Mouse (Mus musculus): ENCODE measurements around the gene Gm9774.

Gm9774 gene

GRCm38 (mm10) chr3:92429323-92429722 is at the start of gene Gm9774:
Gene Gm9774 (minus strand): TSS chr3:92429423.
- no peak for DNase-seq

GRCm38 (mm10) chr3:92470111-92470510 is 40.9 kb upstream of the Gm9774 start:
- no peak for DNase-seq

- no peak for DNase-seq
These were observed 38.2 kb upstream of the Gm9774 start for GRCm38 (mm10) chr3:92467424-92467823.

GRCm38 (mm10) chr3:92466576-92466975 is 37.4 kb upstream of the Gm9774 start:
- no peak for DNase-seq

GRCm38 (mm10) chr3:92458620-92459019 is 29.4 kb upstream of the Gm9774 start, which contains the start of gene Sprr3:
Gene Sprr3 (minus strand): TSS chr3:92458720.
- DNase-seq, result no peak

GRCm38 (mm10) chr3:92455151-92455550 is 25.9 kb upstream of the Gm9774 start:
- DNase-seq, result no peak

GRCm38 (mm10) chr3:92440177-92440576 is 11.0 kb upstream of the Gm9774 start:
- no peak for DNase-seq

- DNase-seq, result no peak
These were observed 9.5 kb upstream of the Gm9774 start, which contains the start of gene Sprr1b for GRCm38 (mm10) chr3:92438689-92439088. Gene Sprr1b (minus strand): TSS chr3:92438789.

GRCm38 (mm10) chr3:92432282-92432681 is 3.1 kb upstream of the Gm9774 start, which contains the start of gene Sprr2k:
Gene Sprr2k (plus strand): TSS chr3:92432582.
- no peak for DNase-seq

- no peak for DNase-seq
These were observed 11.4 kb downstream of the Gm9774 start, which contains the start of gene Sprr2j-ps for GRCm38 (mm10) chr3:92417782-92418181. Gene Sprr2j-ps (plus strand): TSS chr3:92418082.

- DNase-seq, result no peak
These were observed 21.5 kb downstream of the Gm9774 start, which contains the start of gene Sprr2i for GRCm38 (mm10) chr3:92407691-92408090. Gene Sprr2i (plus strand): TSS chr3:92407991.

- DNase-seq, result no peak
These were observed 34.9 kb downstream of the Gm9774 start for GRCm38 (mm10) chr3:92394301-92394700.

GRCm38 (mm10) chr3:92385385-92385784 is 43.8 kb downstream of the Gm9774 start, which contains the start of gene Sprr2h:
Gene Sprr2h (plus strand): TSS chr3:92385685.
- DNase-seq, result no peak

Data from right cerebral cortex, postnatal 25 days (tissue).